Mouse (Mus musculus): ENCODE results near the gene Tlr8. TPM values are rescaled to one million over a fixed set of nuclear protein-coding genes. Genes with fewer than 3 reads are reported as not detected.
A peak's percentile ranks its signal among the peaks of the same experiment; 100 is the strongest.
"Not testable (repeated sequence)": the region's sequence is repeated elsewhere in the genome, so short reads cannot be mapped to it uniquely, and the experiment has no call there.

Gene Tlr8
- polyA plus RNA-seq (2015; fragmentation: Nextera tagmentation; extraction: Ambion mirVana) = 0.10 TPM in 1 of 2 replicates, not detected in the other

- 70% methylated on average over 4 of the region's 4 CpGs for WGBS
- ATAC-seq = no peak
- Histone ChIP-seq H3K9me3 (ENCODE audit: control insufficient read depth, low read length) (no peaks in the 10 kb centered on the region), H3K4me2 (ENCODE audit: low read length) (no peak within 1 kb of the TSS), H3K36me3 (ENCODE audit: control insufficient read depth, insufficient read depth) (no peaks in the 10 kb centered on the region), H3K27me3 (replicated peaks; ENCODE audit: control insufficient read depth, insufficient read depth, low read length) (no peaks in the 10 kb centered on the region), H3K4me1 (replicated peaks; ENCODE audit: control insufficient read depth, insufficient read depth, low read length) (no peaks in the 10 kb centered on the region), H3K27ac (ENCODE audit: low read length) (no peak within 1 kb of the TSS), H3K4me3 (replicated peaks; ENCODE audit: low read length) (no peak within 1 kb of the TSS), H3K9ac (replicated peaks; ENCODE audit: low read depth, low read length) (no peak within 1 kb of the TSS)
Measured at GRCm38 (mm10) chrX:167264086-167264485, at the start of gene Tlr8. Gene Tlr8, minus strand, starts transcription at chrX:167264329.

DNA sequence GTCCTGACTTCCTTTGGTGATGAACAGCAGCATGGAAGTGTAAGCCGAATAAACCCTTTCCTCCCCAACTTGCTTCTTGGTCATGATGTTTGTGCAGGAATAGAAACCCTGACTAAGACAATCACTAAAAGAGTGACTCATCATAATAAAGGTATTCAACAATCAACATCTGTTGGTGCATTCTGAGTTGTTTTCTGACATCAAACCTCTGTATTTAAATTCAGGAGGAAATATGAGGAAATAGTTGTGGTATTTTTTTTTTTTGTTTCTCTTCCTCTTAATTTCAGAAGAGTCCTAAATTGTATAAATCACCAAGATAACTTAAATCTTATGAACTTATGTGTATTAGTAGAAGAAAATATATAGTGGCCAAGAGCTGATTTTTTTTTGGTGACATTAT, 37.9 kb upstream of the Tlr8 start:
- H3K36me3 ChIP-seq (ENCODE audit: control insufficient read depth, insufficient read depth); H3K4me3 ChIP-seq (replicated peaks; ENCODE audit: low read length); H3K27me3 ChIP-seq (replicated peaks; ENCODE audit: control insufficient read depth, insufficient read depth, low read length); H3K9me3 ChIP-seq (ENCODE audit: control insufficient read depth, low read length); H3K9ac ChIP-seq (replicated peaks; ENCODE audit: low read depth, low read length); ATAC-seq; H3K4me2 ChIP-seq (ENCODE audit: low read length); H3K4me1 ChIP-seq (replicated peaks; ENCODE audit: control insufficient read depth, insufficient read depth, low read length); H3K27ac ChIP-seq (ENCODE audit: low read length): not testable (repeated sequence)
- no CpG with 5 or more reads among the region's 1 CpGs for WGBS

DNA sequence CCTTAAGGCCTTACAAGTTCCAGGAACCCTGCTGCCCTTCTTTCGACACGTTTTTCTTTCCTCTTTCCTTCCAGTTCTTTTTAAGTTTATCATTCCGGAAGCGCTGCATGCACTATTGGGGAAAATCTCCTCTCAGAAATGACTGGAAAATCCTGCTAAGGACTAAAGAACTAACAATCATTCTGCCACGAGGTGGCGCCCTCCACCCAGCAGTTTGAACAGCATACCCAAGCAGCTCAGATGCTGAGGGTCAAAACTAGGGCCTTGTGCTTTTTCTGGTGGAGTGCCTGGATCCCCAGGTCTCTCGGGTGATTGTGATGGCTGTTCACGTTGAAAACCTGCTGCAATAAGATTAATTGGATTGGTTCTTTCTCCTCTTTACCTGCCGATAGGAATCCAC, 12.8 kb upstream of the Tlr8 start:
- 22% methylated on average over 9 of the region's 9 CpGs for WGBS
- 0 out of 2 replicates have a peak, but pooled peaks have one; percentile 59 for ATAC-seq
- Histone ChIP-seq H3K9me3 (ENCODE audit: control insufficient read depth, low read length) (no peaks in the 10 kb centered on the region), H3K27me3 (replicated peaks; ENCODE audit: control insufficient read depth, insufficient read depth, low read length) (no peaks in the 10 kb centered on the region), H3K4me2 (ENCODE audit: low read length) (no peak overlapping the region), H3K4me1 (replicated peaks; ENCODE audit: control insufficient read depth, insufficient read depth, low read length) (no peaks in the 10 kb centered on the region), H3K36me3 (ENCODE audit: control insufficient read depth, insufficient read depth) (no peaks in the 10 kb centered on the region), H3K9ac (replicated peaks; ENCODE audit: low read depth, low read length) (no peak overlapping the region), H3K27ac (ENCODE audit: low read length) (no peak overlapping the region), H3K4me3 (replicated peaks; ENCODE audit: low read length) (no peak overlapping the region)

- H3K9me3 ChIP-seq (ENCODE audit: control insufficient read depth, low read length) = no peaks in the 10 kb centered on the region
- H3K27me3 ChIP-seq (replicated peaks; ENCODE audit: control insufficient read depth, insufficient read depth, low read length) = no peaks in the 10 kb centered on the region
- no peaks in the 10 kb centered on the region for H3K4me1 ChIP-seq (replicated peaks; ENCODE audit: control insufficient read depth, insufficient read depth, low read length)
- H3K27ac ChIP-seq (ENCODE audit: low read length) = no peak overlapping the region
- no peak overlapping the region for H3K4me2 ChIP-seq (ENCODE audit: low read length)
- no peak for ATAC-seq
- no peak overlapping the region for H3K4me3 ChIP-seq (replicated peaks; ENCODE audit: low read length)
- no peaks in the 10 kb centered on the region for H3K36me3 ChIP-seq (ENCODE audit: control insufficient read depth, insufficient read depth)
- no peak overlapping the region for H3K9ac ChIP-seq (replicated peaks; ENCODE audit: low read depth, low read length)
- WGBS = 67% methylated on average over 10 of the region's 10 CpGs
Measured at GRCm38 (mm10) chrX:167276551-167276950, 12.4 kb upstream of the Tlr8 start.

GRCm38 (mm10) chrX:167263530-167263929, 599 bp downstream of the Tlr8 start:
- Histone ChIP-seq H3K36me3 (ENCODE audit: control insufficient read depth, insufficient read depth) (no peaks in the 10 kb centered on the region), H3K9me3 (ENCODE audit: control insufficient read depth, low read length) (no peaks in the 10 kb centered on the region), H3K27me3 (replicated peaks; ENCODE audit: control insufficient read depth, insufficient read depth, low read length) (no peaks in the 10 kb centered on the region), H3K9ac (replicated peaks; ENCODE audit: low read depth, low read length) (no peak overlapping the region), H3K4me1 (replicated peaks; ENCODE audit: control insufficient read depth, insufficient read depth, low read length) (no peaks in the 10 kb centered on the region), H3K27ac (ENCODE audit: low read length) (no peak overlapping the region), H3K4me3 (replicated peaks; ENCODE audit: low read length) (no peak overlapping the region), H3K4me2 (ENCODE audit: low read length) (no peak overlapping the region)
- no peak for ATAC-seq
- WGBS = 79% methylated on average over 4 of the region's 4 CpGs

DNA sequence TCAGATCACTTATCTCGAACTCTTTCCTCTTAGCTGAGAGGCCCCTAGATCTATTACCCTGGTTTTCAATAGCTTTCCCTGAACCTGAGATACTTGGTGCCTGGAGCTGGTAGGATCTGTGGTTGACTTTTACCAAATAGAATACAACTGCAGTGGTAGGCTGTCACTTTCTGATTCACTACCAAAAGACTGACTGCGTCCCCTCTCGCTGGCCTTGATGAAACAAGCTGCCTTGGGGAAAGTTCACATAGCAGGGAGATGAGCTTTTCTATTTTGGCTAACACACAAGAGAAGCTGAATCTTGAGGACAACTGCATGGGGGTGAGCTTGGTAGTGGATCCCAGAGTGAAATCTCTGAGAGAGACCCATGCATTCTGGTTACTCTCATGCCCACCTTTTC, 22.4 kb downstream of the Tlr8 start:
- Histone ChIP-seq H3K27ac (ENCODE audit: low read length) (no peak overlapping the region), H3K4me1 (replicated peaks; ENCODE audit: control insufficient read depth, insufficient read depth, low read length) (no peaks in the 10 kb centered on the region), H3K27me3 (replicated peaks; ENCODE audit: control insufficient read depth, insufficient read depth, low read length) (peaks cover 2% of the 10 kb centered on the region; the same call in 1 of the 2 replicates), H3K36me3 (ENCODE audit: control insufficient read depth, insufficient read depth) (no peaks in the 10 kb centered on the region), H3K9me3 (ENCODE audit: control insufficient read depth, low read length) (no peaks in the 10 kb centered on the region), H3K4me2 (ENCODE audit: low read length) (no peak overlapping the region), H3K9ac (replicated peaks; ENCODE audit: low read depth, low read length) (no peak overlapping the region), H3K4me3 (replicated peaks; ENCODE audit: low read length) (no peak overlapping the region)
- no peak for ATAC-seq
- 96% methylated on average over 3 of the region's 3 CpGs for WGBS

DNA sequence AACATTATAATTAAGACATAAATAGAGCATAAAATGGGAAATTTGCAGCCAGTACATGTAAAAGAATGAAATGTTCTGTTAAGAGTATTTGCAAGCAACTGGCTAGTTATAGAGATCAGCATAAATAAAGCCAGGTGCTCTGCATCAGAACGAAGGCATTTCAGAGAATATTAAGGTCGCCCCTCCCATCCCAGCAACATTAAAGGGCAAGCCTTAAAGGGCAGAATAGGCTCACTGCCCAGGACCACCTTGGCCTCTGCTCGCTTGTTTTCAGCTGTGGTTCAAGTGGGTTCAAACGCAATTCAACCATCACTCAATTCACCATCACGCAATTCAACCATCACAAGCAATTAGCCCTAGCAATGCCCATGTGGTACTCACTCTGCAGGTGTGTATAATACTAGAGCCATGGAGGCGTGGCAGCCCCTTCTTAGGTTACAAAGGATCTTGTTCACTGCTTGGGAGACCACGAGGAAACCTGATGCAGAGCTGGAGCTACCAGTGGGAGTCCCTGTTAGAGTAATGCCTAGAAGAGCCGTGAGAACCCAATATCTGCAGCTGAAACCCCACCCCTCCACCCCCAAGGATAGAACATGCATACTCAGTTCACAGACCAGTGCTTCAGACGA, 24.7 kb downstream of the Tlr8 start:
- H3K9ac ChIP-seq (replicated peaks; ENCODE audit: low read depth, low read length) = no peak overlapping the region

GRCm38 (mm10) chrX:167233104-167233687, 30.9 kb downstream of the Tlr8 start:
- H3K4me2 ChIP-seq (ENCODE audit: low read length) = no peak overlapping the region; the same call in 1 of the 2 replicates

More for the DNA sequence above, 24.7 kb downstream of the Tlr8 start:
- Histone ChIP-seq H3K4me3 (replicated peaks; ENCODE audit: low read length) (no peak overlapping the region), H3K27ac (ENCODE audit: low read length) (no peak overlapping the region), H3K9me3 (ENCODE audit: control insufficient read depth, low read length) (no peaks in the 10 kb centered on the region), H3K36me3 (ENCODE audit: control insufficient read depth, insufficient read depth) (no peaks in the 10 kb centered on the region), H3K4me2 (ENCODE audit: low read length) (no peak overlapping the region), H3K27me3 (replicated peaks; ENCODE audit: control insufficient read depth, insufficient read depth, low read length) (peaks cover 2% of the 10 kb centered on the region; the same call in 1 of the 2 replicates), H3K4me1 (replicated peaks; ENCODE audit: control insufficient read depth, insufficient read depth, low read length) (no peaks in the 10 kb centered on the region)
- 44% methylated on average over 9 of the region's 9 CpGs for WGBS
- ATAC-seq = no peak

GRCm38 (mm10) chrX:167231150-167231549, 33.0 kb downstream of the Tlr8 start:
- Histone ChIP-seq H3K9me3 (ENCODE audit: control insufficient read depth, low read length) (no peaks in the 10 kb centered on the region), H3K9ac (replicated peaks; ENCODE audit: low read depth, low read length) (no peak overlapping the region), H3K27me3 (replicated peaks; ENCODE audit: control insufficient read depth, insufficient read depth, low read length) (no peaks in the 10 kb centered on the region), H3K27ac (ENCODE audit: low read length) (no peak overlapping the region), H3K36me3 (ENCODE audit: control insufficient read depth, insufficient read depth) (no peaks in the 10 kb centered on the region), H3K4me3 (replicated peaks; ENCODE audit: low read length) (no peak overlapping the region), H3K4me2 (ENCODE audit: low read length) (no peak overlapping the region), H3K4me1 (replicated peaks; ENCODE audit: control insufficient read depth, insufficient read depth, low read length) (peaks cover 3% of the 10 kb centered on the region; the same call in 1 of the 2 replicates)
- 52% methylated on average over 8 of the region's 8 CpGs for WGBS
- ATAC-seq = no peak

More at GRCm38 (mm10) chrX:167233104-167233687, 30.9 kb downstream of the Tlr8 start:
- 26% methylated on average over 9 of the region's 9 CpGs for WGBS
- peak; percentile 85 for ATAC-seq
- H3K36me3 ChIP-seq (ENCODE audit: control insufficient read depth, insufficient read depth) = no peaks in the 10 kb centered on the region
- H3K9ac ChIP-seq (replicated peaks; ENCODE audit: low read depth, low read length) = no peak overlapping the region
- H3K4me3 ChIP-seq (replicated peaks; ENCODE audit: low read length) = no peak overlapping the region
- H3K4me1 ChIP-seq (replicated peaks; ENCODE audit: control insufficient read depth, insufficient read depth, low read length) = peaks cover 3% of the 10 kb centered on the region; the same call in 1 of the 2 replicates
- no peaks in the 10 kb centered on the region for H3K9me3 ChIP-seq (ENCODE audit: control insufficient read depth, low read length)
- no peaks in the 10 kb centered on the region for H3K27me3 ChIP-seq (replicated peaks; ENCODE audit: control insufficient read depth, insufficient read depth, low read length)
- no peak overlapping the region for H3K27ac ChIP-seq (ENCODE audit: low read length)
